Mouse (Mus musculus): ENCODE results near the gene Top1.

DNA sequence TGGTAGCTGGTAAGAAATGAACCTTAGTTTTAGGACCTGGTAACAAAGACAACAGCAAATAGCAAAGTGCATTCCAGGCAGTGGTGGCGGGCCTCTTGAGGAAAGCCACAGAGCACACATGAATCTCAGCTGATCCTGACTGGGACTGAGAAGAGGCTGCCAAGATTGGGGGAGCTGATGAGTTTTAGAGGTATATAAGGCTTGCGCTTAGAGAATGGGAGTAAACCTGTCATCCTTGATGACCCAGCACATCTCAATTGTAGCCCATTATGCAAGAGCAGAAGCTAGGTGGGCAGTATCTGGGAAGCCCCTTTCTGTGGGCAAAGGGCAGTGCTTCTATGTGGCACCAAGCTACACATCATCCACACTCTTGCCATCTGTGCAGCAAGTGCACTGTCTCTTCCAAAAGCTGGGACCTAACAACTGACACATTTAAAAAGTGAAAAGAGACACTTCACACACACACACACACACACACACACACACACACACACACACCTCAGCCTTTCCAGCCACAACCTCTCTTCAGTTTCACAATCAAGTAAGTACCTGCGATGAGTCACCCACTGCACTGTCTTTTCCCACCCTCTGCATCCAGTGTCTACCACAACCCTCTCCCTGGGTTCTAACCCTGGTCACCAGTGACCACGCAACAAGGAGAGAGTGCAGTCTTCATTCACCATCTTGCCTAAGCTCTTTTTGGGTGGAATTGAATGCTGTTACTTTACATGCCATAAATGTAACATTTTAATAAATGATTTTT lies 78.1 kb downstream of the Top1 start:
- TF ChIP-seq CTCF (IDR thresholded peaks at IDR 0.05; ENCODE audit: low read depth) = no peak
- TF ChIP-seq EP300 (optimal IDR thresholded peaks at IDR 0.05) = no peak

Data from stomach, postnatal 0 days (tissue).